Mouse (Mus musculus) lung, embryonic 16.5 days (tissue): ENCODE data around the gene Sec24b. TPM values are rescaled to one million over a fixed set of nuclear protein-coding genes. Genes with fewer than 3 reads are reported as not detected.

ENCODE experiments used
- ATAC-seq: fragments of 200-750 bp; cut with Nextera tagmentation; 2 replicates; pipeline ENCODE4 v1.8.0; 2017; ENCODE audit warnings: low read depth, mild to moderate bottlenecking, moderate library complexity
- H3K27ac ChIP-seq: fragments of 300-500 bp; sonication (generic); 2 replicates; pipeline ENCODE4 v1.5.1; 2014; ENCODE audit warnings: mild to moderate bottlenecking, control low read depth, low read length
- H3K27me3 ChIP-seq: fragments of 300-500 bp; sonication (generic); 2 replicates; pipeline ENCODE4 v1.6.1; 2014; ENCODE audit warnings: low read depth, low read length, mixed read lengths; ENCODE audit not compliant: control insufficient read depth, insufficient read depth
- H3K36me3 ChIP-seq: fragments of 300-500 bp; sonication (generic); 2 replicates; pipeline ENCODE4 v1.6.1; 2014; ENCODE audit warnings: low read length; ENCODE audit not compliant: control insufficient read depth, insufficient read depth
- H3K4me1 ChIP-seq: fragments of 300-500 bp; sonication (generic); replicated peaks from 2 replicates; pipeline ENCODE4 v1.6.1; 2014; ENCODE audit warnings: low read length, mixed read lengths; ENCODE audit not compliant: control insufficient read depth, insufficient read depth
- H3K4me2 ChIP-seq: fragments of 300-500 bp; sonication (generic); 2 replicates; pipeline ENCODE4 v1.6.1; 2014; ENCODE audit warnings: low read depth, low read length, control low read depth
- H3K4me3 ChIP-seq: fragments of 300-500 bp; sonication (generic); 2 replicates; pipeline ENCODE4 v1.5.1; 2014; ENCODE audit warnings: mild to moderate bottlenecking, low read length, control low read depth
- H3K9ac ChIP-seq: fragments of 300-500 bp; sonication (generic); 2 replicates; pipeline ENCODE4 v1.6.1; 2014; ENCODE audit warnings: low read length, control low read depth
- H3K9me3 ChIP-seq: fragments of 300-500 bp; sonication (generic); 2 replicates; pipeline ENCODE4 v1.6.1; 2016; ENCODE audit warnings: low read length; ENCODE audit not compliant: control insufficient read depth
- WGBS: fragments of 180-500 bp; shearing (Covaris S2); extraction: QIAGEN DNeasy Blood & Tissue Kit; methylation state at CpG from one replicate; pipeline ENCODE4 v1.1.7; 2014; 5-methylcytosine and 5-hydroxymethylcytosine counted together
- polyA plus RNA-seq: library from polyadenylated mRNA; unstranded; fragments of >200 nt; fragmentation: Nextera tagmentation; extraction: Ambion mirVana; gene quantifications from 2 replicates; pipeline ENCODE4 v1.2.1, GENCODE M21; 2015

Gene Sec24b
- polyA plus RNA-seq, 1 experiment from 2014 or later: 35.6 TPM

GRCm38 (mm10) chr3:130040017-130040416 is 21.3 kb downstream of the Sec24b start:
- Histone ChIP-seq H3K27me3 (no peaks in the 10 kb centered on the region), H3K36me3 (peaks cover 35% of the 10 kb centered on the region), H3K27ac (no peak overlapping the region), H3K4me1 (no peaks in the 10 kb centered on the region), H3K9me3 (peaks cover 10% of the 10 kb centered on the region), H3K9ac (no peak overlapping the region), H3K4me2 (no peak overlapping the region), H3K4me3 (no peak overlapping the region)
- 82% methylated on average over 4 of the region's 4 CpGs for WGBS
- ATAC-seq: no peak

GRCm38 (mm10) chr3:130028741-130029140 is 32.6 kb downstream of the Sec24b start:
- 92% methylated on average over 5 of the region's 5 CpGs for WGBS
- no peaks in the 10 kb centered on the region for H3K4me1 ChIP-seq
- no peaks in the 10 kb centered on the region for H3K27me3 ChIP-seq
- H3K36me3 ChIP-seq: peaks cover 35% of the 10 kb centered on the region
- ATAC-seq: no peak
- no peak overlapping the region for H3K4me2 ChIP-seq
- no peak overlapping the region for H3K9ac ChIP-seq
- no peak overlapping the region for H3K27ac ChIP-seq
- no peaks in the 10 kb centered on the region for H3K9me3 ChIP-seq
- H3K4me3 ChIP-seq: no peak overlapping the region

GRCm38 (mm10) chr3:130026181-130026580 is 35.2 kb downstream of the Sec24b start:
- no peak overlapping the region for H3K4me3 ChIP-seq
- H3K4me2 ChIP-seq: no peak overlapping the region
- H3K4me1 ChIP-seq: 0 out of 2 replicates have a peak, but pooled peaks cover 2% of the 10 kb centered on the region
- H3K27me3 ChIP-seq: no peaks in the 10 kb centered on the region
- H3K27ac ChIP-seq: no peak overlapping the region
- no peak overlapping the region for H3K9ac ChIP-seq
- H3K36me3 ChIP-seq: peaks cover 37% of the 10 kb centered on the region
- H3K9me3 ChIP-seq: no peaks in the 10 kb centered on the region
- 79% methylated on average over 10 of the region's 10 CpGs for WGBS
- ATAC-seq: no peak

- Histone ChIP-seq H3K36me3 (peaks cover 35% of the 10 kb centered on the region), H3K4me3 (no peak overlapping the region), H3K27ac (no peak overlapping the region), H3K27me3 (no peaks in the 10 kb centered on the region), H3K4me1 (0 out of 2 replicates have a peak, but pooled peaks cover 2% of the 10 kb centered on the region), H3K4me2 (no peak overlapping the region), H3K9ac (no peak overlapping the region), H3K9me3 (no peaks in the 10 kb centered on the region)
- ATAC-seq: no peak
- 85% methylated on average over 8 of the region's 8 CpGs for WGBS
Observed at GRCm38 (mm10) chr3:130025556-130025955, 35.8 kb downstream of the Sec24b start.

- H3K4me3 ChIP-seq: no peak overlapping the region
- peaks cover 10% of the 10 kb centered on the region for H3K36me3 ChIP-seq
- H3K9ac ChIP-seq: no peak overlapping the region
- no peak overlapping the region for H3K4me2 ChIP-seq
- H3K9me3 ChIP-seq: no peaks in the 10 kb centered on the region
- H3K27me3 ChIP-seq: no peaks in the 10 kb centered on the region
- 55% methylated on average over 2 of the region's 2 CpGs for WGBS
- H3K27ac ChIP-seq: no peak overlapping the region
- H3K4me1 ChIP-seq: no peaks in the 10 kb centered on the region
- no peak for ATAC-seq
Observed at GRCm38 (mm10) chr3:130012943-130013342, 48.4 kb downstream of the Sec24b start.

- 51% methylated on average over 1 of the region's 1 CpGs for WGBS
- Histone ChIP-seq H3K36me3 (peaks cover 20% of the 10 kb centered on the region), H3K4me1 (no peaks in the 10 kb centered on the region)
Observed at GRCm38 (mm10) chr3:130011236-130011635, 50.1 kb downstream of the Sec24b start.

GRCm38 (mm10) chr3:130006141-130006540 is 55.2 kb downstream of the Sec24b start:
- no peaks in the 10 kb centered on the region for H3K4me1 ChIP-seq
- no peak overlapping the region for H3K27ac ChIP-seq
- no peaks in the 10 kb centered on the region for H3K9me3 ChIP-seq
- peaks cover 40% of the 10 kb centered on the region for H3K36me3 ChIP-seq
- ATAC-seq: no peak
- H3K9ac ChIP-seq: no peak overlapping the region
- H3K27me3 ChIP-seq: no peaks in the 10 kb centered on the region
- whole genome bisulfite sequencing: 87% methylated on average over 7 of the region's 7 CpGs
- H3K4me3 ChIP-seq: no peak overlapping the region
- H3K4me2 ChIP-seq: no peak overlapping the region

More at GRCm38 (mm10) chr3:130011236-130011635, 50.1 kb downstream of the Sec24b start:
- Histone ChIP-seq H3K4me3 (no peak overlapping the region), H3K4me2 (no peak overlapping the region), H3K9me3 (no peaks in the 10 kb centered on the region), H3K27ac (no peak overlapping the region), H3K9ac (no peak overlapping the region), H3K27me3 (no peaks in the 10 kb centered on the region)
- no peak for ATAC-seq

- ATAC-seq: no peak
- Histone ChIP-seq H3K4me3 (no peak overlapping the region), H3K9me3 (no peaks in the 10 kb centered on the region), H3K36me3 (peaks cover 46% of the 10 kb centered on the region), H3K4me2 (no peak overlapping the region), H3K4me1 (no peaks in the 10 kb centered on the region), H3K9ac (no peak overlapping the region), H3K27me3 (no peaks in the 10 kb centered on the region), H3K27ac (no peak overlapping the region)
- WGBS: 89% methylated on average over 11 of the region's 11 CpGs
Observed at GRCm38 (mm10) chr3:130000926-130001325, 60.4 kb downstream of the Sec24b start.

GRCm38 (mm10) chr3:129998526-129998925 is 62.8 kb downstream of the Sec24b start:
- no peak overlapping the region for H3K9ac ChIP-seq
- no peak for ATAC-seq
- H3K36me3 ChIP-seq: peaks cover 54% of the 10 kb centered on the region
- no peak overlapping the region for H3K27ac ChIP-seq
- 85% methylated on average over 6 of the region's 6 CpGs for WGBS
- no peaks in the 10 kb centered on the region for H3K9me3 ChIP-seq
- H3K4me3 ChIP-seq: no peak overlapping the region
- H3K4me1 ChIP-seq: no peaks in the 10 kb centered on the region
- no peak overlapping the region for H3K4me2 ChIP-seq
- H3K27me3 ChIP-seq: no peaks in the 10 kb centered on the region

GRCm38 (mm10) chr3:129998001-129998400 is 63.4 kb downstream of the Sec24b start:
- Histone ChIP-seq H3K27me3 (no peaks in the 10 kb centered on the region), H3K36me3 (peaks cover 58% of the 10 kb centered on the region), H3K4me3 (no peak overlapping the region), H3K9me3 (no peaks in the 10 kb centered on the region), H3K4me1 (no peaks in the 10 kb centered on the region), H3K27ac (no peak overlapping the region), H3K4me2 (no peak overlapping the region), H3K9ac (no peak overlapping the region)
- no peak for ATAC-seq
- 70% methylated on average over 7 of the region's 7 CpGs for WGBS
